Mouse (Mus musculus) mouse embryonic stem cell (cell line): Measurements from ENCODE around the gene Mitf.

Source experiments
- in situ Hi-C, 2 experiments: fragments of 300-500 bp; cut with MboI; formaldehyde crosslinking; loops; 1 replicate in 1 of 2; 3 replicates in 1 of 2; pipeline ENCODE4 v1.14.3; 2019 to 2020; ENCODE audit warnings: low sequenced_read_pairs in 2 of 2, low pct_unique_long_range_greater_than_20kb in 1 of 2, mixed read lengths in 1 of 2; ENCODE audit not compliant: unreplicated experiment in 1 of 2

The Mitf gene

GRCm38 (mm10) chr6:98064926-98065325 is 258.1 kb downstream of the Mitf start:
- in situ Hi-C loops = no loop called here

GRCm38 (mm10) chr6:98066420-98066819 is 259.6 kb downstream of the Mitf start:
- in situ Hi-C loops = no loop called here
